Mouse (Mus musculus) E14TG2a.4 (cell line): Measurements from ENCODE around the gene Aipl1.
A peak's percentile ranks its signal among the peaks of the same experiment; 100 is the strongest.

ENCODE experiments used
- H3K27me3 ChIP-seq: 2 replicates; pipeline ENCODE4 v1.6.1; 2014; ENCODE audit warnings: low read length, control low read depth; ENCODE audit not compliant: insufficient read depth
- H3K36me3 ChIP-seq: 2 replicates; pipeline ENCODE4 v1.6.1; 2014; ENCODE audit warnings: low read length, control low read depth; ENCODE audit not compliant: insufficient read depth
- H3K4me1 ChIP-seq: replicated peaks from 2 replicates; pipeline ENCODE4 v1.6.1; 2014; ENCODE audit warnings: low read depth, low read length, control low read depth
- H3K4me3 ChIP-seq: replicated peaks from 2 replicates; pipeline ENCODE4 v1.5.1; 2014; ENCODE audit warnings: mild to moderate bottlenecking, low read length
- H3K9me3 ChIP-seq: 2 replicates; pipeline ENCODE4 v1.6.1; 2014; ENCODE audit warnings: low read length, control low read depth
- CTCF ChIP-seq: conservative IDR thresholded peaks from 2 replicates; pipeline ENCODE4 v1.5.1; 2014; ENCODE audit warnings: low read length
- NANOG ChIP-seq: IDR thresholded peaks from 2 replicates; pipeline ENCODE4 v1.6.1; 2014; ENCODE audit warnings: borderline replicate concordance, low read length, mixed read lengths
- POU5F1 ChIP-seq: IDR thresholded peaks from 2 replicates; pipeline ENCODE4 v1.6.1; 2014; ENCODE audit warnings: low read length, borderline replicate concordance

Aipl1 gene

GRCm38 (mm10) chr11:72016518-72017252 lies 20.6 kb downstream of the Aipl1 start:
- TF ChIP-seq CTCF (peak; percentile 29), POU5F1 (no peak)

DNA sequence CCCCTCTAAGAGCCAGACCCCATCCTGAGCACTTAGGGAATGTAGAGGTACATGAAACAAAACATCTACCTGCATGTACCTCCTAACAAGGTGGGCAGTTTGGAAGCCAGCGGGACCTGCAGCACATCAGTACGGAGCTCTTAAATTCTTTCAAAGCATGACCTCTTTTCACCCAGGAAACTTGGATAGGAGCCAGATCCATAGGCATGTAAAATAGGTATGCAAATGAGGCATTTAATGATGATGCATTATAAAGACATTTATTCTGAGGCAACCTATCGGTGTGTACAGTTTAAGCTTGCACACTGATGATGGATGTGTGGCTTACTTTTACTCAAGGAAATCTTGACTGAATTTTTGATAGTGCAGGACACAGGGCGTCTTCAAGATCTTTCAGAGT lies 22.6 kb downstream of the Aipl1 start:
- Histone ChIP-seq H3K27me3 (peaks cover 8% of the 10 kb centered on the region; the same call in 1 of the 2 replicates), H3K4me1 (no peaks in the 10 kb centered on the region), H3K9me3 (no peaks in the 10 kb centered on the region), H3K36me3 (no peaks in the 10 kb centered on the region), H3K4me3 (no peak overlapping the region)
- TF ChIP-seq POU5F1: no peak
- no peak for TF ChIP-seq NANOG
- no peak for TF ChIP-seq CTCF

More at GRCm38 (mm10) chr11:72016518-72017252, 20.6 kb downstream of the Aipl1 start:
- Histone ChIP-seq H3K4me1 (no peaks in the 10 kb centered on the region), H3K4me3 (no peak overlapping the region), H3K27me3 (peaks cover 10% of the 10 kb centered on the region; the same call in 1 of the 2 replicates), H3K9me3 (no peaks in the 10 kb centered on the region), H3K36me3 (no peaks in the 10 kb centered on the region)

- Histone ChIP-seq H3K4me3 (no peak overlapping the region), H3K4me1 (no peaks in the 10 kb centered on the region), H3K36me3 (no peaks in the 10 kb centered on the region), H3K27me3 (no peaks in the 10 kb centered on the region), H3K9me3 (no peaks in the 10 kb centered on the region)
- TF ChIP-seq POU5F1 (no peak), NANOG (no peak), CTCF (no peak)
These were observed 25.4 kb downstream of the Aipl1 start for GRCm38 (mm10) chr11:72011955-72012354.

DNA sequence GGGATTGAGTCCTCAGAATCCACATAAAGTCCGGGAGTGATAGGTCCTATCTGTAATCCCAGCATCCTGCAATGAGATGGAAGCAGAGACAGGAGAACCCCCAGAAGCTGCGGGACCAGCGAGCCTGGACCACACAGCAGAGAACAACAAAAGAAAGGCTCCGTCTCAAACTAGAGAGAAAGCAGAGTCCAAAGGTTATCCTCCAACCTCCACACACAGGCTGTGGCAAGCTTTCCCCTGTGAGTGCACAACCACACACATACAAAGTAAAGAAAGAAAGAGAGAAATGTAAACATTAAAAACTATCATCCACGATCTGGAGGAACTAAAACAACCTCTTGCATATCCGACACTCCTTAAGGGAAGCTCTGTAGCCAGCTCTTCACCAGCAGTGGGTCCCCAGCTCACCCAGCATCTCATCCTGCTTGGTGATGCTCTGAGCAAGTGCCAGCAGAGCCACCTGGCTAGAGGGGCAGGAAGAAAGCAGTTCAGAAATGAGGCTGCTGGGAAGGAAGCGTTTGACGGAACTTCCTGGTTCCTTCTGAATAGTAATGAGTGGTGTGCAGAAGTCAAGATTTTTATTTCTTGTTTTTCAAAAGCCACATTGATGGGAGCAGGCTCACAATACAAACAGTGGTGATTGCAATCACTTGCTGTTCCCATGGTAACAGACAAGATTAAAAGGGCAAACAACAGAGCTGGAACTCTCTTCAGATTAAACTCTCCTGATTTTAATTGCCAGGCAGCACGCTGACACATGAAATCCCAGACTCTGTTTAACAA lies 26.2 kb downstream of the Aipl1 start:
- Histone ChIP-seq H3K36me3 (no peaks in the 10 kb centered on the region), H3K4me1 (no peaks in the 10 kb centered on the region), H3K4me3 (no peak overlapping the region), H3K9me3 (no peaks in the 10 kb centered on the region), H3K27me3 (no peaks in the 10 kb centered on the region)
- TF ChIP-seq NANOG (no peak), CTCF (no peak), POU5F1 (no peak)

DNA sequence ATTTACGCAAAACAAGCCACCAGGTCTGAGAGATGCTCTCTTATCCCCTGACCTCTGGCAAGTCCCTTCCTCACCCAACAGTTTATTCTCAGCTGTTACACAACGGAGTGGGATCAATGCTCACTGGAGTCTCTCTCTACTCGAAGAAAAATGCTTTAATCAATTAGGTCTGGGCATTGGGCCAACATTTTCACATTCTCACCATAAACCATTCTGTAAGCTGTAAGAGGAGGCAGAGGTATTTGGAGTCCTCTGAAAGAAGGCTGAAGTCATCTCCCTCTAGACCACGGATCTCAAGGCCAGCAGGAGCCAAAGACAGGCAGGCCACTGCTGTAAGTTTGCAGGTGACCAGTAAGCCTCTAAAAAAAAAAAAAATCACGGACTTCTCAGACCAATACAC lies 26.9 kb downstream of the Aipl1 start:
- H3K4me1 ChIP-seq: no peaks in the 10 kb centered on the region
- TF ChIP-seq POU5F1 (no peak), CTCF (no peak), NANOG (no peak)
- H3K4me3 ChIP-seq: no peak overlapping the region

GRCm38 (mm10) chr11:72005547-72005946 lies 31.8 kb downstream of the Aipl1 start:
- Histone ChIP-seq H3K4me3 (no peak overlapping the region), H3K27me3 (peaks cover 9% of the 10 kb centered on the region), H3K9me3 (no peaks in the 10 kb centered on the region), H3K4me1 (0 out of 2 replicates have a peak, but pooled peaks cover 4% of the 10 kb centered on the region), H3K36me3 (no peaks in the 10 kb centered on the region)
- TF ChIP-seq POU5F1 (no peak), CTCF (no peak), NANOG (no peak)

More for the DNA sequence above, 26.9 kb downstream of the Aipl1 start:
- Histone ChIP-seq H3K9me3 (no peaks in the 10 kb centered on the region), H3K36me3 (no peaks in the 10 kb centered on the region), H3K27me3 (no peaks in the 10 kb centered on the region)

- 0 out of 2 replicates have a peak, but pooled peaks cover 4% of the 10 kb centered on the region for H3K4me1 ChIP-seq
- TF ChIP-seq CTCF (no peak), NANOG (no peak), POU5F1 (no peak)
- no peak overlapping the region for H3K4me3 ChIP-seq
- H3K36me3 ChIP-seq: no peaks in the 10 kb centered on the region
- H3K9me3 ChIP-seq: no peaks in the 10 kb centered on the region
- peaks cover 9% of the 10 kb centered on the region for H3K27me3 ChIP-seq
These were observed 34.1 kb downstream of the Aipl1 start for GRCm38 (mm10) chr11:72003171-72003570.

DNA sequence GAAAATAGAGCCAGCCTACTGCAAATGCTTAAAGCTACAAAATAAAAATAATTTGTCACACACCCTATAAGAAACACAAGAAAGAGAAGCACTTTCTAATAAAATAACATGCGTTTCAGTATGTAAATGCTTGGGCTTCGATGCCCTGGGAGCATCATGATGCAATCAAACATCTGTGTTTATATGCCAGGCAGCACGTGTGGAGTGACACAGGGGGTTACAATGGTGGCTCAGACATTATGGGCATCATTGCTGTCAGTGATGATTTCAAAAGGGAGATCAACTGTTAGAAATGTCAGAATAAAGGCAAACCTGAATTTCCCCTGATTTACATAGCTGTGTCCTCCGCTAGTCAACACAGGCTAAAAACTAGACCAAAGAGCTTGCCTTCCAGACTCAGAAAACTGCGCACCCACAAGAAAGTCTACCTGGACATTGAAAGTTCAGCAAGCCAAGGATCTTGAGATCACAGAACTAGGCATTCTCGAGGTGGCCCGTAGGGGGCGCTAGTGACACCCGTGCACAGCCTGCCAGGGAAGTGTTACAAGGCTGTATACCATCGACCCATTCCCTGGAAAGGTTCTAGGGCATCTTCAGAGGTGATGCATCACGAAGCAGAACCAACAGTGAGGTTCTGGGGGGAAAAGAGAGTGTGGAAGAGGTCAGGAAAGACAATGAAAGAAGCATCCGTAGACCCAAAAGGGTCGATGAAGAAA lies 35.0 kb downstream of the Aipl1 start:
- no peaks in the 10 kb centered on the region for H3K36me3 ChIP-seq
- 0 out of 2 replicates have a peak, but pooled peaks cover 4% of the 10 kb centered on the region for H3K4me1 ChIP-seq
- peaks cover 9% of the 10 kb centered on the region for H3K27me3 ChIP-seq
- no peak overlapping the region for H3K4me3 ChIP-seq
- peak; percentile 94 for TF ChIP-seq CTCF
- TF ChIP-seq NANOG: no peak
- TF ChIP-seq POU5F1: no peak
- no peaks in the 10 kb centered on the region for H3K9me3 ChIP-seq
